Mouse (Mus musculus) heart, embryonic 11.5 days (tissue): ENCODE measurements around the gene Tfip11. TPM values are rescaled to one million over a fixed set of nuclear protein-coding genes. Genes with fewer than 3 reads are reported as not detected.

Source experiments
- ATAC-seq: fragments of 200-750 bp; cut with Nextera tagmentation; replicated peaks from 2 replicates; pipeline ENCODE4 v1.8.0; 2017; ENCODE audit warnings: moderate library complexity; ENCODE audit not compliant: insufficient number of reproducible peaks, low FRiP score, low TSS enrichment
- H3K27ac ChIP-seq: fragments of 300-500 bp; sonication (generic); 2 replicates; pipeline ENCODE4 v1.5.1; 2014; ENCODE audit warnings: mild to moderate bottlenecking, low read depth, low read length
- H3K27me3 ChIP-seq: fragments of 300-500 bp; sonication (generic); 2 replicates; pipeline ENCODE4 v1.6.1; 2014; ENCODE audit warnings: mild to moderate bottlenecking, low read length, mixed read lengths; ENCODE audit not compliant: control insufficient read depth, insufficient read depth
- H3K36me3 ChIP-seq: fragments of 300-500 bp; sonication (generic); 2 replicates; pipeline ENCODE4 v1.6.1; 2014; ENCODE audit warnings: mild to moderate bottlenecking, low read length, moderate library complexity, mixed read lengths; ENCODE audit not compliant: control insufficient read depth, insufficient read depth
- H3K4me1 ChIP-seq: fragments of 300-500 bp; sonication (generic); 2 replicates; pipeline ENCODE4 v1.6.1; 2014; ENCODE audit warnings: low read length; ENCODE audit not compliant: control insufficient read depth, insufficient read depth
- H3K4me2 ChIP-seq: fragments of 300-500 bp; sonication (generic); 2 replicates; pipeline ENCODE4 v1.6.1; 2014; ENCODE audit warnings: mild to moderate bottlenecking, moderate library complexity
- H3K4me3 ChIP-seq: fragments of 300-500 bp; sonication (generic); 2 replicates; pipeline ENCODE4 v1.5.1; 2014; ENCODE audit warnings: low read depth, low read length
- H3K9ac ChIP-seq: fragments of 300-500 bp; sonication (generic); 2 replicates; pipeline ENCODE4 v1.6.1; 2014; ENCODE audit warnings: mild to moderate bottlenecking, low read depth, low read length, moderate library complexity
- H3K9me3 ChIP-seq: fragments of 300-500 bp; sonication (generic); replicated peaks from 2 replicates; pipeline ENCODE4 v1.6.1; 2016; ENCODE audit warnings: low read length; ENCODE audit not compliant: control insufficient read depth
- WGBS: fragments of 180-500 bp; shearing (Covaris S2); extraction: QIAGEN DNeasy Blood & Tissue Kit; methylation state at CpG from one replicate; pipeline ENCODE4 v1.1.7; 2014; ENCODE audit not compliant: insufficient replicate concordance; 5-methylcytosine and 5-hydroxymethylcytosine counted together
- polyA plus RNA-seq: library from polyadenylated mRNA; unstranded; fragments of >200 nt; fragmentation: Nextera tagmentation; extraction: Ambion mirVana; gene quantifications from 2 replicates; pipeline ENCODE4 v1.2.1, GENCODE M21; 2014

The Tfip11 gene
- polyA plus RNA-seq, 1 experiment from 2014 or later, result 13.7 TPM

- ATAC-seq, result no peak
- Histone ChIP-seq H3K9ac (no peak overlapping the region), H3K9me3 (no peaks in the 10 kb centered on the region), H3K36me3 (no peaks in the 10 kb centered on the region), H3K4me3 (no peak overlapping the region), H3K4me2 (no peak overlapping the region; the same call in 1 of the 2 replicates), H3K27me3 (no peaks in the 10 kb centered on the region), H3K4me1 (peaks cover 30% of the 10 kb centered on the region), H3K27ac (no peak overlapping the region)
- 69% methylated on average over 9 of the region's 9 CpGs for WGBS
These were observed 37.7 kb upstream of the Tfip11 start for GRCm38 (mm10) chr5:112288193-112289141.

- H3K4me2 ChIP-seq, result no peak overlapping the region
- no peaks in the 10 kb centered on the region for H3K9me3 ChIP-seq
- no peak overlapping the region for H3K27ac ChIP-seq
- H3K27me3 ChIP-seq, result no peaks in the 10 kb centered on the region
- ATAC-seq, result no peak
- H3K36me3 ChIP-seq, result no peaks in the 10 kb centered on the region
- H3K9ac ChIP-seq, result no peak overlapping the region
- peaks cover 23% of the 10 kb centered on the region for H3K4me1 ChIP-seq
- H3K4me3 ChIP-seq, result no peak overlapping the region
- WGBS, result 72% methylated on average over 8 of the region's 8 CpGs
These were observed 36.9 kb upstream of the Tfip11 start for GRCm38 (mm10) chr5:112289236-112289635.

GRCm38 (mm10) chr5:112289819-112290535 is 36.2 kb upstream of the Tfip11 start:
- Histone ChIP-seq H3K9ac (no peak overlapping the region), H3K4me2 (no peak overlapping the region), H3K27me3 (no peaks in the 10 kb centered on the region), H3K4me1 (peaks cover 20% of the 10 kb centered on the region), H3K27ac (no peak overlapping the region), H3K36me3 (no peaks in the 10 kb centered on the region), H3K9me3 (no peaks in the 10 kb centered on the region), H3K4me3 (no peak overlapping the region)
- ATAC-seq, result no peak
- 87% methylated on average over 16 of the region's 16 CpGs for WGBS

- no peaks in the 10 kb centered on the region for H3K9me3 ChIP-seq
- H3K27me3 ChIP-seq, result no peaks in the 10 kb centered on the region
- WGBS, result 86% methylated on average over 8 of the region's 8 CpGs
- peaks cover 22% of the 10 kb centered on the region; the same call in 1 of the 2 replicates for H3K4me1 ChIP-seq
- no peak for ATAC-seq
- no peaks in the 10 kb centered on the region for H3K36me3 ChIP-seq
- no peak overlapping the region for H3K27ac ChIP-seq
- no peak overlapping the region for H3K4me2 ChIP-seq
- no peak overlapping the region for H3K9ac ChIP-seq
- H3K4me3 ChIP-seq, result no peak overlapping the region
These were observed 35.6 kb upstream of the Tfip11 start for GRCm38 (mm10) chr5:112290536-112290880.

- Histone ChIP-seq H3K27ac (no peak overlapping the region), H3K36me3 (no peaks in the 10 kb centered on the region), H3K4me1 (peaks cover 27% of the 10 kb centered on the region; the same call in 1 of the 2 replicates), H3K9me3 (no peaks in the 10 kb centered on the region), H3K4me2 (no peak overlapping the region), H3K27me3 (no peaks in the 10 kb centered on the region), H3K9ac (no peak overlapping the region), H3K4me3 (no peak overlapping the region)
- 91% methylated on average over 5 of the region's 5 CpGs for WGBS
- no peak for ATAC-seq
These were observed 34.3 kb upstream of the Tfip11 start for GRCm38 (mm10) chr5:112291866-112292265.

- Histone ChIP-seq H3K4me3 (no peak overlapping the region), H3K4me1 (peaks cover 29% of the 10 kb centered on the region; the same call in 1 of the 2 replicates), H3K27me3 (no peaks in the 10 kb centered on the region), H3K27ac (no peak overlapping the region), H3K36me3 (no peaks in the 10 kb centered on the region), H3K4me2 (no peak overlapping the region), H3K9me3 (no peaks in the 10 kb centered on the region), H3K9ac (no peak overlapping the region)
- 76% methylated on average over 16 of the region's 17 CpGs for WGBS
- no peak for ATAC-seq
These were observed 33.7 kb upstream of the Tfip11 start for GRCm38 (mm10) chr5:112292343-112292980.

- Histone ChIP-seq H3K4me2 (no peak overlapping the region), H3K9me3 (no peaks in the 10 kb centered on the region), H3K4me1 (peaks cover 19% of the 10 kb centered on the region; the same call in 1 of the 2 replicates), H3K9ac (no peak overlapping the region), H3K36me3 (no peaks in the 10 kb centered on the region), H3K27ac (no peak overlapping the region), H3K4me3 (no peak overlapping the region), H3K27me3 (no peaks in the 10 kb centered on the region)
- 58% methylated on average over 2 of the region's 2 CpGs for WGBS
- no peak for ATAC-seq
These were observed 32.4 kb upstream of the Tfip11 start for GRCm38 (mm10) chr5:112293800-112294199.

- H3K27ac ChIP-seq, result no peak overlapping the region
These were observed 31.5 kb upstream of the Tfip11 start for GRCm38 (mm10) chr5:112294696-112295095.

More at GRCm38 (mm10) chr5:112294696-112295095, 31.5 kb upstream of the Tfip11 start:
- no peak overlapping the region for H3K4me2 ChIP-seq
- WGBS, result 81% methylated on average over 4 of the region's 4 CpGs
- H3K9ac ChIP-seq, result no peak overlapping the region
- H3K4me3 ChIP-seq, result no peak overlapping the region
- H3K9me3 ChIP-seq, result no peaks in the 10 kb centered on the region
- no peak for ATAC-seq
- H3K4me1 ChIP-seq, result peaks cover 23% of the 10 kb centered on the region; the same call in 1 of the 2 replicates
- no peaks in the 10 kb centered on the region for H3K27me3 ChIP-seq
- H3K36me3 ChIP-seq, result no peaks in the 10 kb centered on the region
